Mouse (Mus musculus) CH12.LX (cell line): ENCODE measurements around the gene Theg.

Source experiments
- CTCF ChIP-seq, 2 experiments: IDR thresholded peaks in 1 of 2; conservative IDR thresholded peaks in 1 of 2; 2 replicates each; pipeline ENCODE4 v1.5.1; 2011 to 2012; ENCODE audit warnings: low read depth in 2 of 2, low read length in 2 of 2, improper control_type of control experiment in 1 of 2, inconsistent platforms in 1 of 2, mild to moderate bottlenecking in 1 of 2, moderate library complexity in 1 of 2
- EP300 ChIP-seq: IDR thresholded peaks from 2 replicates; pipeline ENCODE4 v1.6.1; 2011; ENCODE audit warnings: low read length, improper control_type of control experiment
- ETS1 ChIP-seq: conservative IDR thresholded peaks from 2 replicates; pipeline ENCODE4 v1.6.1; 2012; ENCODE audit warnings: low read depth, mild to moderate bottlenecking, inconsistent platforms, low read length, improper control_type of control experiment, moderate library complexity
- MAX ChIP-seq: IDR thresholded peaks from 2 replicates; pipeline ENCODE4 v1.6.1; 2011; ENCODE audit warnings: low read length, improper control_type of control experiment
- MEF2A ChIP-seq: IDR thresholded peaks from 2 replicates; pipeline ENCODE4 v1.6.1; 2014; ENCODE audit warnings: low read depth, mild to moderate bottlenecking, inconsistent platforms, low read length, improper control_type of control experiment, borderline replicate concordance
- NELFE ChIP-seq: IDR thresholded peaks from 2 replicates; pipeline ENCODE4 v1.6.1; 2011; ENCODE audit warnings: low read depth, low read length, improper control_type of control experiment
- POLR2A ChIP-seq: IDR thresholded peaks from 2 replicates; pipeline ENCODE4 v1.6.1; 2011; ENCODE audit warnings: low read depth, mild to moderate bottlenecking, improper control_type of control experiment, low read length
- SIN3A ChIP-seq: IDR thresholded peaks from 2 replicates; pipeline ENCODE4 v1.6.1; 2012; ENCODE audit warnings: low read length, improper control_type of control experiment, inconsistent platforms
- UBTF ChIP-seq: IDR thresholded peaks from 2 replicates; pipeline ENCODE4 v1.6.1; 2012; ENCODE audit warnings: low read depth, mild to moderate bottlenecking, inconsistent platforms, low read length, improper control_type of control experiment, moderate library complexity
- USF1 ChIP-seq: IDR thresholded peaks from 2 replicates; pipeline ENCODE4 v1.6.1; 2014; ENCODE audit warnings: low read depth, mild to moderate bottlenecking, inconsistent platforms, low read length, improper control_type of control experiment
- ZC3H11A ChIP-seq: IDR thresholded peaks from 2 replicates; pipeline ENCODE4 v1.6.1; 2012; ENCODE audit warnings: low read depth, mild to moderate bottlenecking, inconsistent platforms, low read length, improper control_type of control experiment
- ZKSCAN1 ChIP-seq: IDR thresholded peaks from 2 replicates; pipeline ENCODE4 v1.6.1; 2012; ENCODE audit warnings: low read depth, inconsistent platforms, low read length, improper control_type of control experiment, borderline replicate concordance
- ZNF384 ChIP-seq: IDR thresholded peaks from 2 replicates; pipeline ENCODE4 v1.6.1; 2012; ENCODE audit warnings: low read depth, low read length, improper control_type of control experiment, inconsistent platforms

GRCm38 (mm10) chr10:79595590-79595929 lies 8.4 kb upstream of the Theg start:
- TF ChIP-seq SIN3A (no peak), CTCF (conservative IDR thresholded peaks at IDR 0.05 in 1 of 2, IDR thresholded peaks at IDR 0.05 in 1 of 2; ENCODE audit: low read depth in 2 of 2, low read length in 2 of 2) (no peak), USF1 (no peak), ETS1 (no peak), EP300 (no peak), POLR2A (no peak), ZC3H11A (no peak), ZKSCAN1 (no peak), UBTF (no peak), MAX (no peak), NELFE (no peak), MEF2A (no peak), ZNF384 (no peak)
